Mouse (Mus musculus): Measurements from ENCODE around the gene Gbf1.
"Not testable (repeated sequence)": the region's sequence is repeated elsewhere in the genome, so short reads cannot be mapped to it uniquely, and the experiment has no call there.

Gbf1 gene

DNA sequence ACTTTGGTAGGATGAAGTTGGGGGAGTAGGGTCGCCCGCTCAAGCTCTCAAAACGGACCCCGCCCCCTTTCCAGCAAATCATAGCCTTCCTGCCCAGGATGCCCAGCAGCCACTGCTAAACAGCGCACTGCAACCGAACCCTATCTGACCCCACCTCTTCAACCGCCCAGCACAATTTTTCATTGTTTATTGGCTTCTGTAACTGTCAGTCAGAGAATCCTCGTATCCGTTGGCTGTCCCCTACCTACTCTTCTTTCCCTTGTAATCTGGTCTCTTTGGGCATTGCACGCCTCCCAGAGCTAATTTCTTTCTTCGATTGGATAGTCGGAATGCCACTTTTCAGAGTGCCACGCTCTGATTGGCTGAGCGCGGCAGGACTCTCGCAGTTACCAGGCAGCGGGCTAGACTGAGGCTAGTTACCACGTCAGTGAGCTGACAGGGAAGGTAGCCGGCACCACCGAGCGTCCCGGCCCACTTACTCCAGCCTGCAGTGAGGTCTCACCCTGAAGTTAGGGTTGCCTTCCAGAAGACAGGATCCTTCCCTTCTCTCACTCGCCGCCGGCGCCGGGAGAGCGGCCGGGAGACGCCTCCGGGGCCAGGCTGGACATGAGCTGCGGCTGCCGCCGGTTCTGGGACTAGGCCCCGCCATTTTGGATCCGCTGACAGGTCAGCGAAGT is at the start of gene Gbf1:
Gene Gbf1 (plus strand): TSS at position 383 of the 677 bp plus-strand sequence.
- peak; percentile 89 to 93 for DNase-seq (ENCODE audit: low spot score in 2 of 2)

- DNase-seq (ENCODE audit: low spot score in 2 of 2) = no peak
Observed at GRCm38 (mm10) chr19:46103437-46104186, 48.7 kb upstream of the Gbf1 start.

GRCm38 (mm10) chr19:46104187-46104557 is 48.1 kb upstream of the Gbf1 start:
- no peak for DNase-seq (ENCODE audit: low spot score in 2 of 2)

GRCm38 (mm10) chr19:46110214-46110613 is 42.1 kb upstream of the Gbf1 start:
- DNase-seq (ENCODE audit: low spot score in 2 of 2) = no peak

DNA sequence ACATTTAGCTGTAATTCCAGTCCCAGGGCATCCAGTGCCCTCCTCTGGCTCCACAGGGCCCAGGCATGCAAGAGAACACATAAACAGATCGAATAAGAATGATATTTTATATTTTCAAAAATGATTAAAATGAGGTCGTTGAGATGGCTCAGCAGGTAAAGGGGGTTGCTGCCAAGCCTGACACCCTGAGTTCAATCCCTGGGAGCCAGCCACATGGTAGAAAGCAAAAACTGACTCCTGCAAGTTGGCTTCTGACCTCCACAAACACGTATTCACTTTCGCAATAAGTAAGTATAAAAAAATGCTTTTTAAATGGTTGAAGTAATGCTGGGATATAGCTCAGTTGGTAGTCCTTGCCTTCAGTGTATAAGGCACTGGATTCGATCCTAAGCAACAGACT is 41.5 kb upstream of the Gbf1 start:
- no peak for DNase-seq (ENCODE audit: low spot score in 2 of 2)

- DNase-seq (ENCODE audit: low spot score in 2 of 2) = no peak
Observed at GRCm38 (mm10) chr19:46114617-46115016, 37.7 kb upstream of the Gbf1 start.

GRCm38 (mm10) chr19:46119458-46119857 is 32.9 kb upstream of the Gbf1 start:
- DNase-seq (ENCODE audit: low spot score in 2 of 2) = no peak

GRCm38 (mm10) chr19:46120872-46121271 is 31.4 kb upstream of the Gbf1 start:
- no peak for DNase-seq (ENCODE audit: low spot score in 2 of 2)

- no peak for DNase-seq (ENCODE audit: low spot score in 2 of 2)
Observed at GRCm38 (mm10) chr19:46123876-46124275, 28.4 kb upstream of the Gbf1 start.

- DNase-seq (ENCODE audit: low spot score in 2 of 2) = no peak
Observed at GRCm38 (mm10) chr19:46124651-46125050, 27.7 kb upstream of the Gbf1 start.

DNA sequence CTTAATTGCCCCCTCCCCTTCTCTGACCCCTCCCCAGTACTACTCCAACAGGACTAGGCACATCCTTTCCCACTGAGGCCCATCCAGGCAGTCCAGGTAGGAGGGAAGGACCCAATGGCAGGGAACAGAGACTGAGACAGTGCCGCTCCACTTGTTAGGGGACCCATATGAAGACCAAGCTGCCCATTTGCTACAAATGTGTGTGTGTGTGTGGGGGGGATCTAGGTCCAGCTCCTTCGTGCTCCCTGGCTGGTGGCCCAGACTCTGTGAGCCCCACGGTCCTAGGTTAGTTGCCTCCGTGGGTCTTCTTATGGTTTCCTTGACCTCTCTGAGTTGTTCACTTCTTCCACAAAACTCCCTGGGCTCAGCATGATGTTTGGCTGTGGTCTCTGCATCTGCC is 26.0 kb upstream of the Gbf1 start:
- DNase-seq (ENCODE audit: low spot score in 2 of 2) = no peak

GRCm38 (mm10) chr19:46129737-46130136 is 22.6 kb upstream of the Gbf1 start:
- not testable (repeated sequence) for DNase-seq (ENCODE audit: low spot score in 2 of 2)

DNA sequence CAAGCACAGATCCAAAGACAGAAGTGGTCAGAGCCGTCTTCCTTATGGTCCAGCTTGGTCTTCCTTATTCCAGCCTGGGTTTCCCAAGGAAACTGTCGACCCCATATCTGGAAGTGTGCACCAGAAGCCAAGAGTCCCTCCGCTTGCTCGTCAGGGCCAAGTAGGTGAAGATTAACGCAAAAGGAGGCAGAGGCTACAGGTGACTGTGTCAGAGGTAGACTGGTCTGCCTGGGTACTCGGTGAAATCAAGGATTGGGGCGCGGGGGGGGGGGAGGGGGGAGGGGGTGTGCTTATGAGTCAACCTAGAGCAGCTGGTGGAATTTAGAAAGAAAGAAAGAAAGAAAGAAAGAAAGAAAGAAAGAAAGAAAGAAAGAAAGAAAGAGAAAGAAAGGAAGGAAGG is 21.0 kb upstream of the Gbf1 start:
- no peak for DNase-seq (ENCODE audit: low spot score in 2 of 2)

DNA sequence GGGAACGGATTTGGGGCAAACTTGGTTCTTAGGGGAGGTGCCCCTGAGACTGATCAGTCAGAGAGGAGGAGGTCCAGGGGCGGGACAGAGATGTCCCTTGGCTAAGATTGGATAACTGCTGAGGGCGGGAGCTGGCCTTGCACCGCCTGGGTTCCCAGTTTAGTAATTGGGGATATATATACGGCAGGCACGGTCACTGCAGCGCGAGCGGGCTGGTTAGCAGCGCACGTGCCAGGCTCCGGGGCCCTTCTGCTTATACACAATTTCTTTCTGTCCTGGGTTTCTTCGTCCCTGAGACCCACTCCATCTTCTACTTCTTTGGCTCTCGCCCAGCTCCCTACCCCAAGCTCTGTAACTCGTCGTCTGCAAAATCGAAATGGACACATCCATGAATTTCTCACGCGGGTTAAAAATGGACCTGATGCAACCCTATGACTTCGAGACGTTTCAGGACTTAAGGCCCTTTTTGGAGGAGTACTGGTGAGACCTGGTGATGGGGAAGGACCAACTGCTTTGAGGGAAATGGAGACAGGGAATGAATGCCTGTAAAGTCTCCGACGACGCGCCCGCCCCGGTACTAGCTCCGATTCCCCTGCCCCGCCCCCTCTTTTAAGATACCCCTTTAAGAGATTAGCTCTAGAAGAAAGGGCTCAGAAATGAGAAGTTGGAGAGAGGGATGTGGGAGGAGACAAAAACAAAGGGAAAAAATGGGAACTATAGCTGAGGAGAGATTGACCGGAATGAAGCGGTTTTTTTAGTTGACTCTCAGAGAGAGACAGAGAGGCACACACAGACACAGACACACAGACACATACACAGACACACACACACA is 20.4 kb upstream of the Gbf1 start, which contains the start of gene Elovl3:
Gene Elovl3 (plus strand): TSS at position 204 of the 832 bp plus-strand sequence.
- DNase-seq (ENCODE audit: low spot score in 2 of 2) = peak in 1 of 2 experiments; percentile 27

DNA sequence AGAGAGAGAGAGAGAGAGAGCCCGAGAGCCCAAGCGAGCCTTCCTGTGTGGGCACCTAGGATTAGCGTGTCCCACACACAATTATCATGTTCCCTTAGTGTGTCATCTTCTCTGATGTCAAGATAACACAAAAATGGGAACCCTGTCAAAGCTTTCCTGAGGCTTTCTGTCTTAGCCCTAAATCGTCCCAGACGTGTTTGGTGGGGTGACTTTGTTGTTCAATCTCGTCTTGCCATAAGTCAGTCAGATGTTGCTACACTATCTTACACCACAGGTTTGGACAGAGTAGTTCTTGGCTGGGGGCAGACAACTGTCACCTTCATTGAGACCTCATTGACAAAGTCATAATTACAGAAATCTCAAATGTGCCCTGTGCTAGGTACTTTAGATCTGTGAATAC is 19.7 kb upstream of the Gbf1 start:
- DNase-seq (ENCODE audit: low spot score in 2 of 2) = no peak

DNA sequence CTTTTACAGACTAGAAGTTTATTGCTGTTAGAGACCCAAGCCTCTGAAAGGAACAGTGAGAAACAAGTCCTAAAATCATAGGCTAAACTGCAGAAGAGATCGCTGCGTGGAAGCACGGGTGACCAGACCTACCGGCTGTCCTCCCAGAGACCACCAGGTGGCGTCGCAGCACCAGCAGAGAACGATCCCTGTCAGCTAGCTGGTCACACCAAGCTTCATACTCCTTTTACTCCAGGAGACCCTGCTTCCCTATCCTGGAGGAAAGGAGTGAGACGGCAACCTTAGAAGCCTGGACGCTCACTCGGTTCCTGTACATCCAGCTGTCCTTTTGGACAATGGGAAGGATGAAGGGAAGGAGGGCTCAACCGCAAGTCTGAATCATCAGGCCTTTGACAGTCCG is 17.0 kb upstream of the Gbf1 start:
- peak; percentile 87 to 96 for DNase-seq (ENCODE audit: low spot score in 2 of 2)

DNA sequence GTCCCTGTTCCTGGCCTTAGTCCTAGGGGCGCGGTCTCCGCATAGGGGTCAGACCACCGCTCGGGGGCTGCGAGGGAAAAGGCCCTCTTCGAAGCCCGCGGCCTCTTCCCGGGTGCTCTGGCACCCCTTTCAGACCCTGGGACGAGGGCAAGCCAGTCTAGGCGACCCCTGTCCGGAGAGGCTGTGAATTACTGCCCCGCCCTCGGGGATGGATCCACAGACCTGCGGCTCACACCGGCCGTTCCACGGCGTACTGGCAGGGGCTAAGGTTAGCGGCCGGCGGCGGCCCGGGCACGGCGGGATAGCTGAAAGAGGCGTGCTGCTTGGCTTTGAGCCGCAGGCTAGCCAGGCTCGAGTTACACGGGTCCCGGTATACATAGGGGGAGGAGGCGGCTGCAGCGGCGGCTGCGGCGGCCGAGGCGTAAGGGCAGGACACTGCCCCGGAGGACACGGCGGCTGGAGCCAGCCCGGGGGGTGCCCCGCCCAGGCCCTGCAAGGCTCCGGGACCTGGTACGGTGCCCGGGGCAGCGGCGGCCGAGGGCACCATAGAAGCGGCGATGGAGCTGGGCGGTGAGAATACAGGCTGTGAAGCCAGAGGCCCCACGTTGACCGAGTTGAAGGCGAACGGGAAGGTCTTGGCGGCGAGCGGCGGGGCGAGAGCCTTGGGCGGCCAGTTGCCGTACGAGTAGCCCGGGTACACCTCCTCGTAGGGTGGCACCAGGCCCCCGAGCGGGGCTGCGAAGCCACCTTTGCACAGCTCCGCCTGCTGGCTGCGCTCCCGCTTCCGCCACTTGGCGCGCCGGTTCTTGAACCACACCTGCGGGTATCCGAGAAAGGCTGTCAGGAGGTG is 16.3 kb upstream of the Gbf1 start:
- DNase-seq (ENCODE audit: low spot score in 2 of 2) = peak; percentile 73 to 89

DNA sequence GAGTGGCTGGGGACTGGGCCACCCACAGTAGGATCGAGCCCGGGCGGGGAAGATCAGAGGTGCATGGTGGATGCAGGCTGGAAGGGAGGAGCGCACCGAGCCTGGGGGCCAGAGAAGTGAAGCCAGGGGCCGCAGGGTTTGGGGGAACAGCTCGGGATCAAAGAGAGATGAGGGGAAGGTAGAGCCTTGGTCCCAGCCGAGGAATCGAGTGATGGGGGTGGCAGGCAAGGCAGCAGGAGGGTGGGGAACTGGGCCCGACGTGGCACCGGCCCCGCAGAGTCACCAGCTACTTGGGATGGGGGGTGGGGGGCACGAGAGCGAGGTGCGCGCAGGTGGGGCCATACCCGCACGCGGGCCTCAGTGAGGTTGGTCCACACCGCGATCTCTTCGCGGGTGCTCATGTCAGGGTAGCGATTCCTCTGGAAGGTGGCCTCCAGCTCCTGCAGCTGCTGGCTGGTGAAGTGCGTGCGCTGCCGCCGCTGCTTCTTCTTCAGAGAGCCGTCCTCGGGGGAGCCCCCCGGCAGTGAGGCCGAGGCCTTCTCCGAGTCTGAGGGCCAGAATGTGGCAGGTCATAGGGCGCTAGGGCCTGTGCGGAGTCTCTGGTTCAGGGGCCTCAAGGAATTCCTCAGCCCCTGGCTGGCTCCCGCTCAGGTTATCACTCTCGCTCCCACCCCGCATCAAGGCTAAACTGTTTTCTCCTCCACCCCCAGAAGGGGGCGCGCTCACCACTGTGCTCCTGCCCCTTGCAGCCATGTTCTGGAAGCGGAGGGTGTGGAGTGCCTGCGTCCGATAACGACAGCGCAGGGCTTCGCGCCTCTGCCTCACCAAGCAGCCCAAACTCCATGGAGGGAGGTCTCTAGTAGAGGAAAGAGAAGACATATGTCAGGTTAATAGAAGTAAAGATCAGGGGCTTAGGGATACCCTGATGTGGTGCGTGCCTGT is 15.4 kb upstream of the Gbf1 start:
- peak; percentile 81 to 94 for DNase-seq (ENCODE audit: low spot score in 2 of 2)

DNA sequence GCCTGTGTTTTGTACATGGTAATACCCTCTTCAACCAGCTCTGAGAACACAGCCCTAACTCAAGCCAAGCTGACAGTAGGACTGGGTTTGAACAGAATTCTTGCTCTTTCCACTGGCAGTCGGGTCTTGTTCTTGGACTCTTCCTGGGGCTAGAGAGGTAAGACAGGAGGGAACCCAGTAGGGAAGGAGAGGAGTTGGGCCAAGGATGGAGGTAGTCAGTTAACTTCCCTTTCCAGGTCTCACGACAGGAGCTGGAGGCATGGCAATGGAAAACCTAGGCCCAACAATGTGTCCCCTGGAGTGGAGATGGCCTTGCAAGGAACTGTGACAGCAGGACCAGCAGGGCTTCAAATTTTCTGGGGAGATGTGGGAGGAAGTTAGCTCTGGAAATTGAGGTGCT is 12.0 kb upstream of the Gbf1 start:
- DNase-seq (ENCODE audit: low spot score in 2 of 2) = no peak

DNA sequence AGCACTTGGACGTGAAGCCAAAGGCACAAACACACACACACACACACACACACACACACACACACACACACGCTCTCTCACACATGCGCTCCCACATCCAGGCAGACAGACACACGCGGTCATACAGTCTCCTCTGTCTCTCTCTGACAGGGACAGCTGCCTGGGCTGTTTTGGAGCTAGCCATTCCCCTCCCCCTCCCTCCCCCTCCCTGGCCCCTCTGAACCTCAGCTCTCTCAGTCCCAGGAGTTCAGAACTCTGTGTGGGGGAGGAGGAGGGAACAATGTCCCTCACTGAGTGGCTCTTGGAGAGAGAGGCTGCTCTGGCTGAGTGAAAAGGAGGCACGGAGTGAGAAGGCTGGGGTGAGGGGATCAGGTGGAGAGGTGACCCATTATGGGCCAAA is 11.2 kb upstream of the Gbf1 start:
- no peak for DNase-seq (ENCODE audit: low spot score in 2 of 2)
